Mouse (Mus musculus) stomach, adult 2 months (tissue): Measurements from ENCODE around the gene Trmt1. TPM values are rescaled to one million over a fixed set of nuclear protein-coding genes. Genes with fewer than 3 reads are reported as not detected.

Source experiments
- polyA plus RNA-seq: library from polyadenylated mRNA; depleted of rRNA; stranded (reverse); fragments of >200 nt; gene quantifications from 2 replicates; pipeline ENCODE4 v1.2.3, GENCODE M21; 2012; rRNA removed

Trmt1 gene
- 46.5 and 57.1 TPM in 2 replicates for polyA plus RNA-seq

GRCm38 (mm10) chr8:84686191-84687002 is at the start of gene Trmt1:
Gene Trmt1 (plus strand): TSS chr8:84686307.

DNA sequence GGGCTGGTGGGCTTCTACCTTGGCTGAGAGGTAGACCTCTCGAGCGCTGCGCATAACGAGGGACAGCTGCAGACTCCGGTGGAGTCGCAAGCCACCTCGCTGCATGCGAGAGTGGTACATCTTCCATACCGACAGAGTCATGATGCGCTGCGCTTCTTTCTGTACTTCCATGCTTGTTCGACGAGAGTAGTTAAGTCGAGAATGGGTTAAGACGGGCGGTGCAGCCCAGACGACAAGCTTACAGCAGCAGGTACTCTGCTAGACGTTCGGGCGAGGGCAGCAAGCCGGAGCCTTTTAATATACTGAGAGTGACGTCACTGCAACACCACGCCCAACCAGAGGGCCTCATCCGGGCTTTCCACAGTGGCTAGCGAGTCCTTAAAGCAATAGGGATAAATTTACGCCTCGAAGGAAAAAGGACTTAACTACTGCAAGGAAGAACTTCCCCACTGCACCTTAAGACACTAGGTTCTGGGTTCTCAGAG is 23.5 kb upstream of the Trmt1 start, which contains the start of gene Ier2:
Gene Ier2 (minus strand): TSS at position 272 of the 485 bp plus-strand sequence.

GRCm38 (mm10) chr8:84687705-84688100 is 1.6 kb downstream of the Trmt1 start, which contains the start of gene Nacc1:
Gene Nacc1 (minus strand): TSS chr8:84687862.

GRCm38 (mm10) chr8:84700941-84701911 is 15.1 kb downstream of the Trmt1 start, which contains the start of gene Lyl1:
Gene Lyl1 (plus strand): TSS chr8:84701457.

DNA sequence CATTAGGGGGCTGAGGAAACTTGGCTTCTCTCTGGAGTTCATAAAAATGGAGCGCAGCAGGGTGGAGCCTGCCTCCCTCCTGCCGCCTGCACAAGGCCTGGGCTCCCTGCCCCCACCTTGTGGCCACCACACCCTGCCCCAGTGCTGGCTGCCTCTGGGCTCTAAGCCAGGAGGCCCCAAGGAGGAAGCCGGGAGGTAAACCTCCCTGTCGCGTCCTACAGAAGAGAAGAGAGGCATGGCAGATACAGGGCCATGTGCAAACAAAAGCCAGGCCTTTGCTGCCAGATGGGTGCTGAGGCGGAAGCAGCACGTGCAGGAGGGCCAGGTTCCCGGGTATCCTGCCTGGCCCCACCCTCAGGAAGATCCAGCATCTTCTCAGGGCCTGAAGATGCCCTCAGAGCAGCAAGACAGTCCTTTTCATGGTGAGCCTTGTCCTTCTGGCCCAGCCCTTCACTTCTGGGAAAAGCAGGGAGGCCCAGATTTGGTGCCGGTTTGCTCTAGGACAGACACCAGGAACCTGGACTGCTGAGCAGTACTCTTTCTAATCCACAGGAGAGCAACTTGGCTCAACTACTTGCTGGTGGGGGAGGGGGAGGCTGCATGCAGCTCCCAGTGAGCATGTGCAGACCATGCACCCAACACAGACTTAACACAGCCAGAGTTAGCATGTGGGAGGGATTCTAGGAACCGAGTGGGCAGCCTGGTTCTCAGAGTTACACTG is 36.9 kb downstream of the Trmt1 start, which contains the start of gene G430095P16Rik:
Gene G430095P16Rik (plus strand): TSS at position 158 of the 721 bp plus-strand sequence.

Other genes starting within 250 kb of the Trmt1 start
- gene Ier2, start 23.5 kb upstream of the Trmt1 start, polyA plus RNA-seq, result 24.7 and 28.4 TPM in 2 replicates
- 56.4 TPM in 2 replicates for gene Nacc1, start 1.6 kb downstream of the Trmt1 start, polyA plus RNA-seq
- 4.3 and 5.4 TPM in 2 replicates for gene Lyl1, start 15.2 kb downstream of the Trmt1 start, polyA plus RNA-seq
- gene G430095P16Rik, start 36.7 kb downstream of the Trmt1 start, polyA plus RNA-seq, result 0.09 TPM in 1 of 2 replicates, not detected in the other
- gene Nfix, start 114.0 kb downstream of the Trmt1 start, polyA plus RNA-seq, result 43.0 and 44.8 TPM in 2 replicates
- 1.1 and 1.3 TPM in 2 replicates for gene Dand5, start 136.5 kb downstream of the Trmt1 start, polyA plus RNA-seq
- gene Gadd45gip1, start 145.2 kb downstream of the Trmt1 start, polyA plus RNA-seq, result 20.5 and 114 TPM in 2 replicates
- gene Rad23a, start 154.4 kb downstream of the Trmt1 start, polyA plus RNA-seq, result 34.5 and 34.7 TPM in 2 replicates
- 52.9 and 61.7 TPM in 2 replicates for gene Calr, start 160.6 kb downstream of the Trmt1 start, polyA plus RNA-seq
- gene Farsa, start 170.7 kb downstream of the Trmt1 start, polyA plus RNA-seq, result 21.9 and 25.5 TPM in 2 replicates
- 0.08 and 0.22 TPM in 2 replicates for gene Syce2, start 185.8 kb downstream of the Trmt1 start, polyA plus RNA-seq
- 101 and 137 TPM in 2 replicates for gene Gcdh, start 207.6 kb downstream of the Trmt1 start, polyA plus RNA-seq
- gene Klf1, start 215.6 kb downstream of the Trmt1 start, polyA plus RNA-seq, result 0.06 and 0.34 TPM in 2 replicates
- gene Dnase2a, start 222.3 kb downstream of the Trmt1 start, polyA plus RNA-seq, result 8.6 and 9.6 TPM in 2 replicates